Mouse (Mus musculus) MEL (cell line): ENCODE data around the gene Itgb2. TPM values are rescaled to one million over a fixed set of nuclear protein-coding genes. Genes with fewer than 3 reads are reported as not detected.

ENCODE experiments used
- DNase-seq: peaks from one replicate; pipeline ENCODE4 v3.0.0; 2011; ENCODE audit warnings: low read depth, low spot score
- H3K27ac ChIP-seq: 2 replicates; pipeline ENCODE4 v1.5.1; 2012; ENCODE audit warnings: low read depth, mild to moderate bottlenecking, control low read depth, low read length, moderate library complexity; ENCODE audit not compliant: control insufficient read depth
- H3K27me3 ChIP-seq, 2 experiments: fragments of 150-350 bp in 1 of 2; sonication (generic) in 1 of 2; 2 replicates each; pipeline ENCODE4 v1.6.1; 2012; ENCODE audit warnings: low read length in 2 of 2, mild to moderate bottlenecking in 2 of 2, improper control_type of control experiment in 1 of 2, moderate library complexity in 1 of 2; ENCODE audit not compliant: insufficient read depth in 2 of 2, control insufficient read depth in 1 of 2
- H3K36me3 ChIP-seq, 2 experiments: 2 replicates each; pipeline ENCODE4 v1.6.1; 2012 to 2014; ENCODE audit warnings: low read length in 2 of 2, improper control_type of control experiment in 1 of 2, inconsistent platforms in 1 of 2, mild to moderate bottlenecking in 1 of 2; ENCODE audit not compliant: insufficient read depth in 2 of 2, control insufficient read depth in 1 of 2
- H3K4me1 ChIP-seq, 2 experiments: fragments of 150-350 bp in 1 of 2; sonication (generic) in 1 of 2; 2 replicates each; pipeline ENCODE4 v1.6.1; 2012; ENCODE audit warnings: low read length in 2 of 2, improper control_type of control experiment in 1 of 2, mild to moderate bottlenecking in 1 of 2; ENCODE audit not compliant: insufficient read depth in 2 of 2, control insufficient read depth in 1 of 2
- H3K4me3 ChIP-seq, 2 experiments: fragments of 150-350 bp in 1 of 2; sonication (generic) in 1 of 2; 2 replicates each; pipeline ENCODE4 v1.5.1; 2012; ENCODE audit warnings: low read depth in 2 of 2, low read length in 2 of 2, mild to moderate bottlenecking in 2 of 2, moderate library complexity in 2 of 2, control low read depth in 1 of 2, improper control_type of control experiment in 1 of 2; ENCODE audit not compliant: control insufficient read depth in 1 of 2, insufficient read depth in 1 of 2
- H3K79me2 ChIP-seq: 2 replicates; pipeline ENCODE4 v1.6.1; 2012; ENCODE audit warnings: mild to moderate bottlenecking, low read length, moderate library complexity; ENCODE audit not compliant: control insufficient read depth, poor library complexity, insufficient read depth
- H3K9ac ChIP-seq: 2 replicates; pipeline ENCODE4 v1.6.1; 2012; ENCODE audit warnings: low read depth, mild to moderate bottlenecking, control low read depth, low read length, moderate library complexity; ENCODE audit not compliant: control insufficient read depth, poor library complexity, severe bottlenecking
- H3K9me3 ChIP-seq: fragments of 150-350 bp; sonication (generic); replicated peaks from 2 replicates; pipeline ENCODE4 v1.6.1; 2012; ENCODE audit warnings: mild to moderate bottlenecking, low read length, improper control_type of control experiment, moderate library complexity; ENCODE audit not compliant: insufficient read depth
- CTCF ChIP-seq, 3 experiments: IDR thresholded peaks in 2 of 3; conservative IDR thresholded peaks in 1 of 3; 2 replicates each; pipeline ENCODE4 v1.5.1; 2011 to 2012; ENCODE audit warnings: low read length in 3 of 3, low read depth in 2 of 3, mild to moderate bottlenecking in 2 of 3, improper control_type of control experiment in 1 of 3, inconsistent platforms in 1 of 3, mixed read lengths in 1 of 3, moderate library complexity in 1 of 3; ENCODE audit not compliant: control insufficient read depth in 1 of 3, insufficient read depth in 1 of 3, poor library complexity in 1 of 3, severe bottlenecking in 1 of 3
- E2F4 ChIP-seq: IDR thresholded peaks from 2 replicates; pipeline ENCODE4 v1.6.1; 2011; ENCODE audit warnings: low read depth, low read length, improper control_type of control experiment, borderline replicate concordance
- ELF1 ChIP-seq: IDR thresholded peaks from 2 replicates; pipeline ENCODE4 v1.6.1; 2014; ENCODE audit warnings: low read depth, mild to moderate bottlenecking, inconsistent platforms, low read length, improper control_type of control experiment, moderate library complexity
- EP300 ChIP-seq, 2 experiments: IDR thresholded peaks; 2 replicates each; pipeline ENCODE4 v1.6.1; 2011; ENCODE audit warnings: improper control_type of control experiment in 2 of 2, low read length in 2 of 2, low read depth in 1 of 2, mild to moderate bottlenecking in 1 of 2
- ETS1 ChIP-seq: IDR thresholded peaks from 2 replicates; pipeline ENCODE4 v1.6.1; 2012; ENCODE audit warnings: low read depth, mild to moderate bottlenecking, inconsistent platforms, low read length, improper control_type of control experiment, moderate library complexity
- GATA1 ChIP-seq: IDR thresholded peaks from 2 replicates; pipeline ENCODE4 v1.6.1; 2011; ENCODE audit warnings: low read depth, low read length, improper control_type of control experiment
- MAX ChIP-seq: IDR thresholded peaks from 2 replicates; pipeline ENCODE4 v1.6.1; 2011; ENCODE audit warnings: low read length, improper control_type of control experiment
- MEF2A ChIP-seq: IDR thresholded peaks from 2 replicates; pipeline ENCODE4 v1.6.1; 2014; ENCODE audit warnings: low read depth, mild to moderate bottlenecking, inconsistent platforms, low read length, improper control_type of control experiment; ENCODE audit not compliant: poor library complexity, insufficient replicate concordance, severe bottlenecking; ENCODE audit errors: extremely low read depth
- RCOR1 ChIP-seq: IDR thresholded peaks from 2 replicates; pipeline ENCODE4 v1.6.1; 2012; ENCODE audit warnings: low read depth, mild to moderate bottlenecking, inconsistent platforms, low read length, improper control_type of control experiment
- TAL1 ChIP-seq: IDR thresholded peaks from 2 replicates; pipeline ENCODE4 v1.6.1; 2012; ENCODE audit warnings: mild to moderate bottlenecking, inconsistent platforms, low read length, moderate library complexity, mixed read lengths
- USF1 ChIP-seq: IDR thresholded peaks from 2 replicates; pipeline ENCODE4 v1.6.1; 2014; ENCODE audit warnings: low read depth, mild to moderate bottlenecking, inconsistent platforms, low read length, improper control_type of control experiment, moderate library complexity
- USF2 ChIP-seq, 2 experiments: IDR thresholded peaks; 2 replicates each; pipeline ENCODE4 v1.6.1; 2011 to 2012; ENCODE audit warnings: improper control_type of control experiment in 2 of 2, low read length in 2 of 2, borderline replicate concordance in 1 of 2, inconsistent platforms in 1 of 2, low read depth in 1 of 2, mild to moderate bottlenecking in 1 of 2; ENCODE audit not compliant: insufficient read depth in 1 of 2
- ZC3H11A ChIP-seq: IDR thresholded peaks from 2 replicates; pipeline ENCODE4 v1.6.1; 2012; ENCODE audit warnings: low read depth, mild to moderate bottlenecking, inconsistent platforms, low read length, improper control_type of control experiment
- ZKSCAN1 ChIP-seq: IDR thresholded peaks from 2 replicates; pipeline ENCODE4 v1.6.1; 2012; ENCODE audit warnings: low read depth, mild to moderate bottlenecking, inconsistent platforms, low read length, improper control_type of control experiment, moderate library complexity
- polyA plus RNA-seq, 2 experiments: library from polyadenylated mRNA; stranded (reverse) in 1 of 2; unstranded in 1 of 2; fragments of >175 nt in 1 of 2; fragments of >200 nt in 1 of 2; gene quantifications; 2 replicates each; pipeline versions ENCODE4 v1.2.1 to v1.2.4; 2012; ENCODE audit warnings: low replicate concordance in 2 of 2, low read depth in 1 of 2; ENCODE audit not compliant: insufficient read length in 2 of 2, insufficient read depth in 1 of 2, missing spikeins in 1 of 2
- total RNA-seq: library from RNA; depleted of rRNA; stranded (reverse); fragments of 300-350 nt; gene quantifications from 2 replicates; pipeline ENCODE4 v1.2.3, GENCODE M21; 2012

Gene Itgb2
- total and polyA plus RNA-seq, 3 experiments, result 36.9 to 45.8 TPM; not detected in 1

GRCm38 (mm10) chr10:77560090-77560489 lies 30.0 kb downstream of the Itgb2 start:
- Histone ChIP-seq H3K36me3 (peaks cover 7 to 17% of the 10 kb centered on the region in 2 experiments), H3K4me1 (peaks cover 14 to 29% of the 10 kb centered on the region in 2 experiments), H3K27me3 (no peaks in the 10 kb centered on the region), H3K4me3 (no peak overlapping the region), H3K27ac (no peak overlapping the region), H3K9me3 (no peaks in the 10 kb centered on the region), H3K9ac (no peak overlapping the region), H3K79me2 (no peaks in the 10 kb centered on the region)
- no peak for TF ChIP-seq MEF2A
- no peak for TF ChIP-seq RCOR1
- no peak for TF ChIP-seq USF2 (IDR thresholded peaks at IDR 0.05; ENCODE audit: borderline replicate concordance in 1 of 2, insufficient read depth in 1 of 2, low read depth in 1 of 2, low read length in 2 of 2)
- no peak for TF ChIP-seq E2F4
- TF ChIP-seq ZKSCAN1, result no peak
- no peak for TF ChIP-seq USF1
- no peak for TF ChIP-seq CTCF (IDR thresholded peaks at IDR 0.05 in 2 of 3, conservative IDR thresholded peaks at IDR 0.05 in 1 of 3; ENCODE audit: control insufficient read depth in 1 of 3, insufficient read depth in 1 of 3, low read depth in 2 of 3, low read length in 3 of 3, poor library complexity in 1 of 3, severe bottlenecking in 1 of 3)
- DNase-seq, result no peak

GRCm38 (mm10) chr10:77560830-77561229 lies 30.8 kb downstream of the Itgb2 start:
- H3K79me2 ChIP-seq, result no peaks in the 10 kb centered on the region
- TF ChIP-seq MAX (peak; percentile 79), E2F4 (no peak)
- TF ChIP-seq, all 39 proteins: peak for 1
- H3K9ac ChIP-seq, result no peak overlapping the region
- H3K27ac ChIP-seq, result peak overlapping the region; percentile 4; the same call in 1 of the 2 replicates
- H3K27me3 ChIP-seq, result no peaks in the 10 kb centered on the region
- peak; percentile 59 for DNase-seq
- peaks cover 7 to 23% of the 10 kb centered on the region in 2 experiments for H3K36me3 ChIP-seq
- H3K4me3 ChIP-seq, result no peak overlapping the region
- H3K4me1 ChIP-seq, result peaks cover 20 to 36% of the 10 kb centered on the region in 2 experiments
- H3K9me3 ChIP-seq, result no peaks in the 10 kb centered on the region

- TF ChIP-seq EP300 (IDR thresholded peaks at IDR 0.05; ENCODE audit: low read depth in 1 of 2, low read length in 2 of 2), result 0 out of 4 replicates have a peak, but pooled peaks of 1 of the 2 experiments have one; percentile 20
- peak; percentile 25; the same call in 1 of the 2 replicates for TF ChIP-seq ETS1
- peak; percentile 41; the same call in 1 of the 2 replicates for TF ChIP-seq TAL1
- no peak for TF ChIP-seq ELF1
- TF ChIP-seq GATA1, result 0 out of 2 replicates have a peak, but pooled peaks have one; percentile 19
- TF ChIP-seq ZC3H11A, result no peak
- H3K4me1 ChIP-seq, result peaks cover 20 to 42% of the 10 kb centered on the region in 2 experiments
- H3K79me2 ChIP-seq, result no peaks in the 10 kb centered on the region
- no peak overlapping the region for H3K4me3 ChIP-seq
- H3K9me3 ChIP-seq, result no peaks in the 10 kb centered on the region
- H3K27ac ChIP-seq, result peak overlapping the region; percentile 4; the same call in 1 of the 2 replicates
- DNase-seq, result peak; percentile 72
- H3K27me3 ChIP-seq, result no peaks in the 10 kb centered on the region
- H3K9ac ChIP-seq, result no peak overlapping the region
- peaks cover 7 to 24% of the 10 kb centered on the region in 2 experiments for H3K36me3 ChIP-seq
Observed at GRCm38 (mm10) chr10:77561508-77561907, 31.5 kb downstream of the Itgb2 start.
